Mouse (Mus musculus) heart, adult 18-20 months (tissue): ENCODE data around the gene Senp2. TPM values are rescaled to one million over a fixed set of nuclear protein-coding genes. Genes with fewer than 3 reads are reported as not detected.
A peak's percentile ranks its signal among the peaks of the same experiment; 100 is the strongest.

Experiments used
- DNase-seq, 2 experiments: peaks; one replicate each; pipeline ENCODE4 v3.0.0; 2021 to 2022; ENCODE audit warnings: mixed read lengths in 1 of 2
- total RNA-seq, 2 experiments: library from RNA; stranded (reverse); gene quantifications; 2 replicates each; pipeline ENCODE4 v1.2.3; 2021

Senp2 gene
- total RNA-seq, 2 experiments from 2014 or later = 24.2 to 25.9 TPM

DNA sequence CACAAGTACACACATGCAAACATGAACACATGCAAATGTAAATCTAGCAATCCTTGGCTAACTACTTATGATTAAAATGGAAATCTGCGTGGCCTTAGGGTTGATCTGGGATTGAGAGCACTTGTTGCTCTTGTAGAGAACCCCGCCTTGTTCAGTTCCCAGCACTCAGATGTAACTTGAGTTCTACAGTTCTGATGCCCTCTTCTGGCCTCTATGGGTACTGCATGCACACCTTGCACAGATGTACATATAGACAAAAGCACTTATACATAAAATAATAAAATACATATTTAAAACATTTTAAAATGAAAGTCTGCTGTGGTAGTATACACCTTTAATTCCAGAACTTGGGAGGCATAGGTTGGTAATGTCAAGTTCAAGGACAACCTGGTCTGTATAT lies 12.8 kb downstream of the Senp2 start:
- DNase-seq = peak in 1 of 2 experiments; percentile 26

DNA sequence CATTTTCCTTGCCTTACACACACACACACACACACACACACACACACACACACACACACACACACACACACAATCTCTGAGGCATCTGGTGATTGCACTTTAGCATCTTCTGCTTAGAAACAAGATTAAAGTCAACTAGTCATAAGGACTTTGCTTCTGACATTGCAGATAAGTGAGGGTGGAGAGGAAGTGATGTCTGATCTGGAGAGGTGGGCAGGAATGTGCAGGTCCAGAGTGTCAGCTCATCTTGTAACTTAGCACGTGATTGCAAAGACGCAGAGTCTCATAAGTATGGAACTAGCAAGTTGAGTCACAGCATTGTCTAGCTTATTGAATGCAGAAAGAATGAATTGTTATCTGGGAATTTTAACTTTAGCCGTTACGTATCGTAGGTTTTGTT lies 18.2 kb downstream of the Senp2 start:
- no peak for DNase-seq

DNA sequence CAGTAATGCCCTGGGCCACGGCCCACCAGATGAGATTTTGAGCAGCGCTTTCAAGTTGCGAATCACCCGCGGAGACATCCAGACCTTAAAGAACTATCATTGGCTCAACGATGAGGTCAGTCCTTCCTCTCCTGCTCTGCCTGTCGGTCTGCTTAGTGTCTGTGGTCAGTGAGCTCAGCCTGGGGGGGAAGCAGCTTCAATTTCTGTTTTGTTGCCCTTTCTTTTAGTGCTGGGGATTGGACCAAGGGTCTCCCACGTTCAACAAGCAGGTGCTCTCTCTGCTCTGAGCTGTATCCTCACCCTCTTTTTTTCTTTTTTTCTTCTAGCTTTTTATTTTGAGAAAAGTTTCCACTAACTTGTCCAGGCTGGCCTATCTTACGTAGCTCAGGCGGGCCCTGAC lies 29.3 kb downstream of the Senp2 start:
- no peak for DNase-seq

DNA sequence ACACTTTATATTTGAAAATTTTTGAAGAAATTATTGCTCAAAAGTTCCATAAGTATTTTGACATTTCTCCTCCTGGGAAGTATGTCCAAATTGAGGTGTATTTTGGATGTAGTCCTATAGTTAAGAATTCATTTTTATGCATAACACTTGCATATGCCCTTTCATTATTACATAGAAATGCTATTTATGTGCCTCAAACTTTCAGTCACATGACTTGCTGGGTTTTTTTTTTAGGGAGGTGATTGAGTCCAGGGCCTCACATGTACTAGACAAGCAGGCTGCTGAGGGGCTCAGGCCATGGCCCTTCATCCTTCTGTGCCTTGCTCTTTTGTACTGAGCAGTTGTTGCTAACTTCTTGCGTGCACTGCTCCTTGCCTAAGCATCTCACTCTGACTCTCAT lies 30.7 kb downstream of the Senp2 start:
- DNase-seq = no peak

DNA sequence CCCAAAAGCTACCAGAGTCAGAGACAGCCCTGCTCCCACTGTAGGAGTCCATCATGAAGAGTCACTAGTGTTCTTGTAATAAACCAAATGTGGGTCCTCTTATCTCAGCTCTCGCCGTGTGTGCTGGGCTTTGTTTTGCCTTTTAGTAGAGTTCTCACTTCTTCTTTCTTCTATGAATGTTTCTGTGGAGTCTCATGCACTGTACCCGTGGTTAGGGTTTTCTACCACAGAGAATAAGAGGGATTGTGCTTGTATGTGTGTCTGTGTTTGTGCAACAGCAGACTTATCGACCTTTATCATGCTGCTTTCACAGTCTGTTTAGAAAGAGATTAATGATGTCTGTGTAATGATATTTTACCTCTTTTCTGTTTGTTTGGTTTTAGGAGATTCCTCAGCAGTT lies 34.5 kb downstream of the Senp2 start:
- no peak for DNase-seq

DNA sequence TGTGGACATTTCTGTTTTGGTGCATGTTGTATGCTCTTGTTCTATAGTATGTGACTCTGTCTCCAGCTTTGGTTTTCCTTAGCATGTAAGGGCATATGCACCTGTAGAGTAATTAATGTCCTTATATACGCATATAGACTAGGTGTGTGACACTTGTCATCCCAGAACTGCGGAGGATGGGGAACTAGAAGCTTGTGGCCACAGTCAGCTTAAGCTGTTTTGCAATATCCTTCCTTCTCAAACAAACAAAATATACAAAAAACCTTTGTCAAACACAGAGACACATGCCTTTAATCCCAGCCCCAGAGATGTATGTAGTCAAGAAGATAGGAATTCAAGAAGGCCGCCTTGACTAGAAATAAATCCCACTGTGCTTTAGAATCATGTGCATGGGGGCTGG lies 36.6 kb downstream of the Senp2 start:
- no peak for DNase-seq

DNA sequence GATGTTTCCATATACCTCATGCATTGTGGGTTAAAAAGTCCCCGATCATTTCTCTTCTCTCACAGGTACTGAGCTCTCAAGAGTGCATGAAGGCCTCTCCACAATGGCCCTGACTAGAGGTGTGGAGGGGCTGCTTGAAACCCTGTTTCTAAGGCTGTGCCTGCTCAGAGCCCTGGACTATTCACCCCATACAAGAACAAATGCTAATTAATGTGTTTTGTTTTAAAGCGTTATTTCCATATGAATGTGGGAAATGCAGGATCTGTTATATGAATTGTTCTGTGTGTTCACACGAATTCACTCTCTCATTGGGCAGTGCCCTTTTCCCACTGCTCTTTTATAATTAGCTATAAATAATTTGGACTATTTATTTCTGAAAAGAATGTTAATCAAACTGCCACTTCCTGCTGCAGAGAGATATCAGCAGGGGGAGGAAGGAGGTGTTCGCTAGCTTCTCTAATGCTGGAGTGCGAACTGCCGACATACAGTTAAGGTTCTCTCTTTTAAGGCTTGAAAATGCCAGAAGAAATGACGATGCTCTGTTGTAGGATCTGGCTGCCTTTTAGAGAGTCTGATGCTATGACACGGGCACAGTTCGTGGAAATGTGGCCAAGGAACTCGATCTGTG lies 37.6 kb downstream of the Senp2 start:
- DNase-seq = no peak

DNA sequence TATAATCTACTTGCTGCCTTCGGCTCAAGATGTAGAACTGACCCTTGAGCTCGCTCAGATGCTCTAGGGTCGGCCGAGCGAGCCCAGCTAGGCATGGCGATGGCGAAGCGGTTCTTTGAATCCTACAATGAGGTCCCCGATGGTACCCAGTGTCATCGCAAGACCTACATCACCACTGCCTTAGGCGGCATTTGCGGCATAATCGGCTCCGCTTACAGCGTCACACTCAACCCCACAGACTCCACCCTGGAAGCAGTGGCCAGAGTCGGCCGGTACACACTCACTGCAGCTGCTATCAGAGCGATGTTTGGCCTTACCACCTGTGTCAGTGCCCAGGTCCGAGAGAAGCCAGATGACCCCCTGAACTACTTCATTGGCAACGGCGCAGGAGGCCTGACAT lies 44.1 kb downstream of the Senp2 start:
- no peak for DNase-seq

DNA sequence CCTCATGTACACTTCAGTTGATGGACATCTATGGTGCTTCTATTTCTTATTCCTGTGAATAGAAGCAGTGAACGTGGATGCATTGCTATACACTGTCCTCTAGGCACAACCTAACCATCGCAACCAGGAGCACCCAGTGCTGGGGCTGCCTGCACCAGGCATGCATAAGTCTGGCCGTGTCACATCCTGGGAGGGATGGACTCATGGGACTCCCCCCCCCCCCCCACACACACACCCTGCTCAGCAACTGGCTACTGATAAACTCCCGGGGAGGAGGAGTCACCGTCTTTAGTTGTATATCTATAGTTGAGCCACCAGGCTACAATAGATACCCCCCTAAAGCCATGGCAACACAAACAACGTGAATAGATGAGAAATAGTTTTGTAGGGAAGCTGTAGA lies 48.2 kb downstream of the Senp2 start:
- DNase-seq = no peak

DNA sequence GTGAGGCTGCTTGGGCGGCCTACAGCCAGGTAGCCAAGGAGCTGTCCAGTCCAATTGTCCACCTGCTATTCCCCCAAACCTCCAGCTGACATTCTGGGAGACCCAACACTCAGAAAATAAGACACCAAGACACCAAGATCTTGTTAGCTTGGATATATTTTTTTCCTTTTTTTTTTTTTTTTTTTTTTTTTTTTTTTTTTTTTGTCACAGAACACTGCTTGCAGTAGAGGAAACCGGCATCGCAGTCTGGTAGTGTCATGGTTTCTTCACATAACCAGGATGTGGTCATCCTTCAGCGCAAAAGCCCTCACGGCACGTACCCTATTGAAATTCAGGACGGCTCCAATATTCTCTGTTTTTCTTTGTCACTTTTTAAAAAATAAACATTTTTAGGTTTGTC lies 49.6 kb downstream of the Senp2 start:
- no peak for DNase-seq

DNA sequence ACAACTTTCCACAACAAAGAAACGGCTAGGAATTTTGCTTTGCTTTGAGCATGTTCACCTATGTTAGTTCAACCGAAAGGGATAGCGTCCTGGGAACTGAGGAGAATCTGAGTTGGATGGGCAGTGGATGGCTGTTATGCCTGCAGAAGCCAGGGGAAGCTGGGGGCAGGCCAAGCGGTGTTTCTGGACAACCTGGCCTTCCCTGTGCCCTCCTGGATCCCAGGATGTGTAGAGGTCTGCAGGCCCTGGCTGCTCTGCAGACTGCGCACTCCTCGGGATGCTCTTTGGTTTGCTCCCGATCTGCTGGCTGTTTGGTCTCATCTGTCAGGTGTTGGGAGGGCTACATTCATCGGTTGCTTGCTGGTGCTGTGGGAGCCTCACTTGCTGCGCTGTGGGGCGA lies 51.1 kb downstream of the Senp2 start:
- no peak for DNase-seq

DNA sequence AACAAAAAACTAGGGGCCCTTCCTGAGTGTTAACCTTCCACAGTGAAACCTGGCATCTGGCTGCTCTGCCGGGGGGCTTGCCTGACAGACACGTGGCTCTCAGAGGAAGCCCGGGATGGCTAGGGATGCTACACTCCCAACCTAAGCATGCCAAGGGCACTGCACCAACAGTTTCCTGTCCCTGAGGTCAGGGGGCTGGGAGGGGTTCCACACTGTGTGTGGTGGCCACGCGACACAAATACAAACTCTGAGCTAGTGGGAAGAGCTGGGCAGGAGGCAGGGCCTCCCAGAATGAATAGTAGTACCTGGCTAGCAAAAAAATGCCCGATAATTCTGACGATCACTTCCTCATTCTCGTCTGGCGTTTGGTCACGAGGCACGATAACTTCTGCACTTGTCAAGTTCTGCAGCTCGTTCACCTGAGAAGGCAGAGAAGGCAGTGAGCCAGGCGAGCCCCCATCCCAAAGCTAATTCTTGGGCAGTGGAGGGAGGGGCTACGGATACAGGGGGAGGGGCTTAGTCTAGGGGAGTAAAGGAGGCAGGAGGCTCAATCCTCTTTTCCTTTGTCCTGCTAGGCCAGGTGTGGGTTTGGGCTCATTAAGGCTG lies 52.4 kb downstream of the Senp2 start:
- no peak for DNase-seq

DNA sequence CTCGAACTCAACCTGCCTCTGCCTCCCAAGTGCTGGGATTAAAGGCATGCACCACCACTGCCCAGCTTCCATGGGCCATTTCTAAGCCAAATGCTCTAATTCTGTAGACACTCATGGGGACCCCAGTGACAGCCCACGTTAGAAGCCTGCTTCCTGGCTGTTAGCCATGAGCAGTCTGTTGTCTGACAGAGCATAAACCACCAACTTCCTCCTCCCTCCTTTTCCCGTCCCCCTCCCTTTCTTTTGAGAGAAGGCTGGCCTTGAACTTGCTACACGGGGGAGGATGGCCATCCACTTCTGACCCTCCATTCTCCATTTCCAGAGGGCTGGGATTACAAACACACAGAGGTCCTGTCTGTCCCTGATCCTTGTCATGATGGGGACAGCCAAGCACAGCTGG lies 53.0 kb downstream of the Senp2 start:
- no peak for DNase-seq

DNA sequence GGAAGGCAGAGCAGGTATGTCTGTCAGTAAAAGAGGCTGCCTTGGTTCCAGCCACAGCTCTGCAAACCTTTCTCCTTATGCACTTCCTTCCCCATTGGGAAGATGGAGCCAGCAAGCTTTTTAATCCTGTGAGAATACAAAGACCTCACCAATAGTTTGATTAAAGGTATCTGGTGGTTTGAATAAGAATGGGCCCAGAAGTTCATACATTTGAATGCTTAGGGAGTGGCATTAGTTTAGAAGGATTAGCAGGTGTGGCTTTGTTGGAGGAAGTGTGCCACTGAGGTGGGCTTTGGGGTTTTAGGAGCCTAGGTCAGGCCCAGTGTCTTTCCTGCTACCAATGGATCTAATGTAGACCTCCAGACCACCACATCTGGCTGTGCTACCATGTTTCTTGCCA lies 56.3 kb downstream of the Senp2 start:
- DNase-seq = no peak

DNA sequence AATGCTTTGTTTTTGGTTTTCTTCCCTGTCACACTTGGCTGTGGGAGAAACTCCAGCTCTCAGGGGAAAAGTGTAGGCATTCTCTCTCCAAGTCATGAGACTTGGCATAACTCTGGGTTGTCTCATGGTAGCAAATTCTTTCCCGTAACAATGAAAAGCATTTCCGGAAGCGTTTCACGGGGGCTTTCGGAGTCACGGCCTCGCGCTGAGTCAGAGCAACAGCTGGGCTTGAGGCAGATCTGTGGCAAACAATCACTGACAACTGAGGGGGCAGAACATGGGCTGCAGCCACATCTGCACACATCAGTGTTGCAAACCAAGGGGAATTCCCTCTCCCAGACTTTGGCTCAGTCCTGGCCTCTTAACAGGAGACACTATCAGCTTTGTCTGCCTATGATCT lies 58.1 kb downstream of the Senp2 start:
- peak; percentile 45 to 76 for DNase-seq

DNA sequence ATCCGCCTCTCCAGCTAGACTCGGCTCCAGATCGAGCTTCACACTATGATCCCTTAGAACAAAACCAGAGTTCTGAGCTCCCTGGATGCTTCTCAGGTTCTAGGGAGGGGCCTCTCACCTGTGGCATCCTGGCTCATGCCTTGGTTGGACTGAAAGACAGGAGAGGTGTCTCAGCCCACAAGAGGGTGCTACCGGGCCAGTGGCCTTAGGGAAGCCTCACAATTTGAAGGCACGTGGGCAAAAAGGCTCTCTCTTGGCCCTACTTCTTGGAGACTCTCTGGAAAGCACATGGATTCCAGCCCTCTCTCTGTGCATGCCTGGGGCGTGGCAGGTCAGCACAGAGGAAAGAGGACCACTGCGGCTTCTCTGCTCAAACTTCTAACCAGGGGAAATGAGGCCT lies 62.1 kb downstream of the Senp2 start:
- DNase-seq = no peak

DNA sequence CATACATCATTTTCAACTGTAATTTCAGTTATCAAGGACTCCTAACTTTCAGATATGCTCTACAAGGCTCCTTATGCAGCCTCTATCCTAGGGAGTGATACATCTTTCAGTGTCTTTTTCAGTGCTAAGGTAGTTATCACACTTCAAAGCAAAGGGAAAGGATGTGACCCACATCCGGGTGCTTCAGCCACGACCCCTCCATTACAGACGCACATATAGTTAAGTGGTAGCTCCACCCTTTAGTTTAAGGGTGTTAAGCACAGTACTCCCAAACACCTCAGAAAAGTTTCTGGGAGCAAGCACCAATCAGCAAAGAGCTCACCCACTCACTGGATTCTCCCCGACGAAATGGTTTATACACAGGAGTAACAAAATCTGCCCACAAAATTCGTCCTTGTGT lies 65.8 kb downstream of the Senp2 start:
- no peak for DNase-seq

DNA sequence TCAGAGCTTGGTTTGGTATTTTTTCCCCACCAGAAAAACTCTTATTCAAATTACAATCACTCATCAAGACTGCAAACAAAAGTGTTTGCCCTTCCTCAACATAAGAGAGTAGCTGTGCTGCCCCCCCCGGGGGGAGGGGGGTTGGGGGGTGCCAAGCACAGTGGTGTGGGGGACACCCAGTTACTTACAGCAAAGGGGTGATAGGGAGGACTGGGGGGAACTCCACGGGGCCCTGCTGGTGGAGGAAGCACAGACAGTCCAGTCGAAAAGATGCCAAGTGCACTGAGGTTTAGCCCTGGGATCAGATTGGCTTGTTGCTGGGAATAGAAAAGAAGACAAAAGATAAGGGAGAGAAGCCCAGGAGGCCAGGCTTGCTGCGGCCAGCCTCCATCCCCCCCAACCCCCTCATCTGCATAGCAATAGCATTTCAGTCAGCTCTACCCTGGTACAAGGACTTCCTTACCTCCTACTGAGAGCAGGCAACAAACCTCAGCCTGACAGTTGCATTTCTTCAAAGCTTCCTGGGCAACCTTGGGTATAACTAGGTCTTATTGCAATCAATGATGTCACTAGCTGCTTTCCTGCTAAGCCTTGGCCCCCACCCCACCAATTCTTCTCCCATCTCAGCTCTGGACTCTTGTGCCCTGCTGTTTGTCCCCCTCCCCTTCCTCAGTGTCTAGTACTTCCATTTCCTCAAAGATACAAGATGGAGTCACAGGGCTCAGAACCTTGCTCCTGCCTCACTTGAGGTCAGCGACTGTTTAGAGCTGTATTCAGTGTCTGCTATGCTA lies 66.7 kb downstream of the Senp2 start:
- DNase-seq = no peak

DNA sequence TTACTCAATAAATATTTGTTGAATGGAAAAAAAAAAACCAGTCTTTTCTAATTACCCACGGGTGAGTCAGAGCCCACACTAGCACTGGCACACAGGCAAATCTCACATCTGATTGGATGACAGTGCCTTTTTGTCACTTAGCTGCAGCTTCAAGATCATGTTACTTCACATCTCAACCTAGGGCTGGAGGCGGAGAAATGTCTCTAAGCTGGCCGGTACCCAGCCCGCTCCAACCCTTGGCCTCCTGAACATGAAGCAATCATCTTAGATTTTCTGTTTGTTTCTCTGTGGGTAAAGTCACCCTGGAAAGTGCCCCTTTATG lies 67.3 kb downstream of the Senp2 start:
- DNase-seq = peak in 1 of 2 experiments; percentile 38

DNA sequence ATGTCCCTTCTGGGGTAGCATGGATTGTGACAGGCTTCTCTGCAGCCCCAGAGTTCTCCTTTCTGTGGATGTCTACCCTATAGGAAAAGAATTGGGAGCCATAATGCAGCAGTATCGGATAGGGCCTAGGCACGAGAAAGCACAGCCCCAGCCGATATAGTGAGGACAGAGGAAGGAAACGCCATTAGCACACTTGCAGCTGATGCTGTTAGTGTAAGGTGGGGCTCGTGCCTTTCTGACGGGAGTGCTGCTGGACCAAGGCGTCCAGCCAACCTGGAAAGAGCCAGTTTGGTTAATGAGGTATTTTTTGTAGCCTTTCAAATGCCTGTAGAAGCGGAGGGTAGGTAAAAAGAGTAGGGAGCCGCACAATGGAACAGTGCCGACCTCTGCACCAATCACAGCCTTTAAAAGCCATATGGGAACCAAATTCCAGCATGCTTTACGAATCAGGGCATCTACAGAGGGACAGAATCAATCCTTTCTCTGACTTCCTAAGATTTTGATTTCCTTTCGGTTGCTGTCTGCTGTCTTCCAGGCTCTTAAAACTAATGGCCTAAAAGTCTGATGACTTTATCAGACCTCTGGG lies 70.9 kb downstream of the Senp2 start:
- DNase-seq = no peak

DNA sequence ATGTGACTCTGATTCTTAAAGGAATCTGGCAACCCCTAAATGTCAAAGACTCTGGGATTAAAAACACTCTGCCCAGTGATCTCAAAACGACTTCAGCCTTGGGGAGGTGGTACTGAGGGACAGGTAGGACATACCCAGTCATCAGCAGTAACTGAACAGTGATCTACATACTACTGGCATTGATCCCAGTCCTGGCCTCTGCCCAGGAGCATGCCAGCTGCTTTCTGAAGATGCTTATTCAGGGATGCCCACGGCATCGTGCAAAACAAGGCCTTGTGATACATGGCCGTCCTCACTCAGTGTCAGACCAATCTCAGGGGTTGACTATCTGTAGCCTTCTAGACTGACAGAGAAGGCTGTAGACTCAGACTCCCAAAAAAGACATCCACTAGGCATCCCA lies 76.1 kb downstream of the Senp2 start:
- no peak for DNase-seq

DNA sequence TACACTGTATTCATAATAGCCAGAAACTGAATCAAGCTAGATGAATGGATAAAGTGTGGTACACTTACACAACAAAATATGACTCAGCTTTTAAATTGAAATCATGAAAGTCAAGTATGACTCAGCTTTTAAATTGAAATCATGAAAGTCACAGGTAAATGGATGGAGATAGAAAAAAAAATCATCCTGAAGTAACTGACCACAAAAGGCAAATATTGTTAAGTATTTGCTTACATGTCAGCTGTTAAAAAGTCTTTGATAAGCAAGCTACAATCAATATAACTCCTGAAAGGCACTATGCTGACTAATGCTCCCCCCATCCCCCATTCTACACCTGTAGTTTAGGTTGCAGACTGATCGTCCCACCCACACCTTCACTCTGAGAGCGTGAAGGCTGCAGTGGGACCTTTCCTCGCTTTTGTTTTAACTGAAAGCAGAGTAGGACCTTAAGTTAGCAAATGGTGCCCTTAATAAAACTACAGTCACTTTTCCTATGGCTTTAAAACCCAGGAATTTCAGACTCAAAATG lies 82.0 kb downstream of the Senp2 start:
- no peak for DNase-seq

DNA sequence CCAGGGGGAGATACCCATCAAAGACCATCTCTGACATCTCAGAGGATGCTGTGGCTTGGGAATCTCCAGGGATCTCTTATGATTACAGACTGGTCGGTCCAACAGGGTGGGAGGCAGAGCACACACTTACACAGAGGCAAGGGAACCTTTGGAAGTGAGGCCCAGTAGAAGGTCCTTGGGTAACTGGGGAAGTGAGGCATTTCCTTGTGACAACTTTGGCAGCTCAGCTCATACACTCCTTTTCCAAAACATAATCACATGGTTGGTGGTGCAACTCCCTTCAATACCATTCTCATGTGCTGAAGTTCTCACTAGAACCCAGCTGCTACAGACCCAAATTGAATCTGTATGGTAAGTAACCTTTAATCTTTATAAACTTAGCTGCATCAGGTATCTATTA lies 86.5 kb downstream of the Senp2 start:
- peak in 1 of 2 experiments; percentile 7 for DNase-seq
